Mouse (Mus musculus) limb, embryonic 14.5 days (tissue): ENCODE measurements around the gene Sim2. TPM values are rescaled to one million over a fixed set of nuclear protein-coding genes. Genes with fewer than 3 reads are reported as not detected.

ENCODE experiments used
- ATAC-seq: fragments of 200-750 bp; cut with Nextera tagmentation; 2 replicates; pipeline ENCODE4 v1.8.0; 2017; ENCODE audit warnings: low read depth, moderate number of reproducible peaks, moderate TSS enrichment; ENCODE audit not compliant: low FRiP score
- DNase-seq: peaks from one replicate; pipeline ENCODE4 v3.0.0-alpha.2; 2015; ENCODE audit warnings: low spot score
- H3K27ac ChIP-seq: fragments of 300-500 bp; sonication (generic); replicated peaks from 2 replicates; pipeline ENCODE4 v1.5.1; 2014; ENCODE audit warnings: low read depth, mild to moderate bottlenecking, low read length, moderate library complexity, mixed read lengths
- H3K27me3 ChIP-seq: fragments of 300-500 bp; sonication (generic); 2 replicates; pipeline ENCODE4 v1.6.1; 2014; ENCODE audit warnings: low read length, mixed read lengths; ENCODE audit not compliant: control insufficient read depth, insufficient read depth
- H3K36me3 ChIP-seq: fragments of 300-500 bp; sonication (generic); 2 replicates; pipeline ENCODE4 v1.6.1; 2014; ENCODE audit warnings: mild to moderate bottlenecking, low read length, moderate library complexity, mixed read lengths; ENCODE audit not compliant: control insufficient read depth, insufficient read depth
- H3K4me1 ChIP-seq: fragments of 300-500 bp; sonication (generic); 2 replicates; pipeline ENCODE4 v1.6.1; 2014; ENCODE audit warnings: antibody characterized with exemption, low read length, mixed read lengths; ENCODE audit not compliant: control insufficient read depth, insufficient read depth
- H3K4me2 ChIP-seq: fragments of 300-500 bp; sonication (generic); replicated peaks from 2 replicates; pipeline ENCODE4 v1.6.1; 2014; ENCODE audit warnings: low read depth, mild to moderate bottlenecking, low read length, moderate library complexity; ENCODE audit not compliant: severe bottlenecking
- H3K4me3 ChIP-seq: fragments of 300-500 bp; sonication (generic); replicated peaks from 2 replicates; pipeline ENCODE4 v1.5.1; 2014; ENCODE audit warnings: low read length
- H3K9ac ChIP-seq: fragments of 300-500 bp; sonication (generic); 2 replicates; pipeline ENCODE4 v1.6.1; 2014; ENCODE audit warnings: mild to moderate bottlenecking, low read depth, low read length, moderate library complexity; ENCODE audit not compliant: severe bottlenecking
- H3K9me3 ChIP-seq: fragments of 300-500 bp; sonication (generic); 2 replicates; pipeline ENCODE4 v1.6.1; 2016; ENCODE audit warnings: low read length; ENCODE audit not compliant: control insufficient read depth
- POLR2A ChIP-seq: fragments of 200-500 bp; IDR thresholded peaks from 2 replicates; pipeline ENCODE4 v1.8.0; 2012; ENCODE audit warnings: inconsistent platforms, mild to moderate bottlenecking, moderate library complexity, borderline replicate concordance; ENCODE audit not compliant: insufficient read depth, insufficient read length; ENCODE audit errors: extremely low read depth
- WGBS: fragments of 180-500 bp; shearing (Covaris S2); extraction: QIAGEN DNeasy Blood & Tissue Kit; methylation state at CpG from one replicate; pipeline ENCODE4 v1.1.7; 2014; 5-methylcytosine and 5-hydroxymethylcytosine counted together
- polyA plus RNA-seq, 2 experiments: library from polyadenylated mRNA; depleted of rRNA in 1 of 2; stranded (reverse) in 1 of 2; unstranded in 1 of 2; fragments of >200 nt; fragmentation: Nextera tagmentation in 1 of 2; extraction: Ambion mirVana in 1 of 2; gene quantifications; 2 replicates each; pipeline versions ENCODE4 v1.2.1 to v1.2.3; 2012 to 2014

Sim2 gene
- polyA plus RNA-seq, 2 experiments, result 1.4 to 5.9 TPM

- TF ChIP-seq POLR2A, result no peak
- Histone ChIP-seq H3K9me3 (no peaks in the 10 kb centered on the region), H3K4me1 (0 out of 2 replicates have a peak, but pooled peaks cover 3% of the 10 kb centered on the region), H3K9ac (no peak overlapping the region), H3K36me3 (no peaks in the 10 kb centered on the region), H3K27me3 (no peaks in the 10 kb centered on the region), H3K27ac (no peak overlapping the region), H3K4me2 (no peak overlapping the region), H3K4me3 (no peak overlapping the region)
- no peak for DNase-seq
- ATAC-seq, result no peak
- 26% methylated on average over 8 of the region's 8 CpGs for WGBS
These were observed 29.2 kb upstream of the Sim2 start for GRCm38 (mm10) chr16:94055576-94055975.

- 12% methylated on average over 9 of the region's 9 CpGs for WGBS
- H3K4me3 ChIP-seq, result no peak overlapping the region
- H3K9me3 ChIP-seq, result no peaks in the 10 kb centered on the region
- no peaks in the 10 kb centered on the region for H3K36me3 ChIP-seq
- TF ChIP-seq POLR2A, result no peak
- H3K4me1 ChIP-seq, result 0 out of 2 replicates have a peak, but pooled peaks cover 3% of the 10 kb centered on the region
- H3K27me3 ChIP-seq, result no peaks in the 10 kb centered on the region
- no peak overlapping the region for H3K4me2 ChIP-seq
- DNase-seq (no peak), ATAC-seq (peak; percentile 55; the same call in 1 of the 2 replicates)
- H3K27ac ChIP-seq, result no peak overlapping the region
- H3K9ac ChIP-seq, result no peak overlapping the region
These were observed 24.9 kb upstream of the Sim2 start for GRCm38 (mm10) chr16:94059820-94060219.

- no peak overlapping the region for H3K4me3 ChIP-seq
- no peak overlapping the region for H3K9ac ChIP-seq
- no peaks in the 10 kb centered on the region for H3K9me3 ChIP-seq
- no peak for ATAC-seq
- no peak for DNase-seq
- TF ChIP-seq POLR2A, result no peak
- no peak overlapping the region for H3K27ac ChIP-seq
- H3K36me3 ChIP-seq, result no peaks in the 10 kb centered on the region
- H3K27me3 ChIP-seq, result no peaks in the 10 kb centered on the region; the same call in 1 of the 2 replicates
- 0 out of 2 replicates have a peak, but pooled peaks cover 3% of the 10 kb centered on the region for H3K4me1 ChIP-seq
- 54% methylated on average over 9 of the region's 9 CpGs for WGBS
- no peak overlapping the region for H3K4me2 ChIP-seq
These were observed 20.5 kb upstream of the Sim2 start for GRCm38 (mm10) chr16:94064211-94064610.

GRCm38 (mm10) chr16:94065728-94066674 lies 18.7 kb upstream of the Sim2 start:
- ATAC-seq, result peak; percentile 26; the same call in 1 of the 2 replicates

GRCm38 (mm10) chr16:94066771-94067170 lies 18.0 kb upstream of the Sim2 start:
- Histone ChIP-seq H3K27ac (no peak overlapping the region), H3K9ac (no peak overlapping the region), H3K27me3 (no peaks in the 10 kb centered on the region; the same call in 1 of the 2 replicates), H3K4me3 (no peak overlapping the region), H3K9me3 (no peaks in the 10 kb centered on the region), H3K36me3 (no peaks in the 10 kb centered on the region), H3K4me1 (no peaks in the 10 kb centered on the region; the same call in 1 of the 2 replicates), H3K4me2 (no peak overlapping the region)
- no peak for DNase-seq
- TF ChIP-seq POLR2A, result no peak
- 67% methylated on average over 6 of the region's 6 CpGs for WGBS
- no peak for ATAC-seq

More at GRCm38 (mm10) chr16:94065728-94066674, 18.7 kb upstream of the Sim2 start:
- Histone ChIP-seq H3K4me3 (no peak overlapping the region; the same call in 1 of the 2 replicates), H3K4me2 (no peak overlapping the region), H3K27ac (no peak overlapping the region), H3K27me3 (no peaks in the 10 kb centered on the region; the same call in 1 of the 2 replicates), H3K9me3 (no peaks in the 10 kb centered on the region), H3K36me3 (no peaks in the 10 kb centered on the region), H3K4me1 (no peaks in the 10 kb centered on the region; the same call in 1 of the 2 replicates), H3K9ac (no peak overlapping the region)
- DNase-seq, result no peak
- TF ChIP-seq POLR2A, result no peak
- 66% methylated on average over 24 of the region's 24 CpGs for WGBS
